Mouse (Mus musculus) ES-E14 (cell line): ENCODE results near the gene Nr1i3.

Source experiments
- CHD2 ChIP-seq: IDR thresholded peaks from 2 replicates; pipeline ENCODE4 v1.6.1; 2014; ENCODE audit warnings: mild to moderate bottlenecking, low read depth, low read length, inconsistent platforms
- HCFC1 ChIP-seq: IDR thresholded peaks from 2 replicates; pipeline ENCODE4 v1.6.1; 2012; ENCODE audit warnings: low read length, inconsistent platforms, borderline replicate concordance; ENCODE audit not compliant: insufficient read depth
- MAFK ChIP-seq: IDR thresholded peaks from 2 replicates; pipeline ENCODE4 v1.6.1; 2014; ENCODE audit warnings: mild to moderate bottlenecking, low read depth, low read length, inconsistent platforms; ENCODE audit not compliant: insufficient read depth
- ZC3H11A ChIP-seq: IDR thresholded peaks from 2 replicates; pipeline ENCODE4 v1.6.1; 2012; ENCODE audit warnings: low read depth, mild to moderate bottlenecking, inconsistent platforms, low read length, borderline replicate concordance
- ZNF384 ChIP-seq: IDR thresholded peaks from 2 replicates; pipeline ENCODE4 v1.6.1; 2012; ENCODE audit warnings: low read depth, low read length, inconsistent platforms

DNA sequence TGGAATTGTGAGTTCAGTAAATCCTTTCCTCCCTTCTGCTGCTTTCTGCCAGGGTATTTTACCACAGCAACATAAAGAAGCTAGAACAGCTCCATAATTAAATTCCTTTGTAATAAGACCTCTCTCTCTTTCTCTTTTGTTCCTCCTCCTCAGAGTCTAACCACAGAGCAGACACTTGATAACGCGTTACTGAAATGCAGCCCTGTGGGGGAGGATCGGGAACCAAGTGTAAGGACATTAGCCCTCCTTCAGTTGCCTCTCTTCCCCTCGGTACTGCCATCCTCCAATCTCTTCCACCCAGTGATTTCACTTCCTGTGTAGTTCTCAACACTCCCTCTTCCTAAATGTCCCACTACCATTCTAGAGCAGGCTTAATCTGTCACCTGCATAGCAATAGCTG, 4.4 kb upstream of the Nr1i3 start:
- TF ChIP-seq CHD2 = no peak
- no peak for TF ChIP-seq ZC3H11A
- no peak for TF ChIP-seq MAFK
- no peak for TF ChIP-seq HCFC1
- TF ChIP-seq ZNF384 = no peak
